Mouse (Mus musculus) heart, postnatal 0 days (tissue): ENCODE results near the gene Prdm10.

Experiments used
- CTCF ChIP-seq: IDR thresholded peaks from 2 replicates; pipeline ENCODE4 v1.5.1; 2016; ENCODE audit warnings: antibody characterized with exemption, control low read depth, low read depth
- EP300 ChIP-seq: IDR thresholded peaks from 2 replicates; pipeline ENCODE4 v1.6.1; 2016; ENCODE audit warnings: antibody characterized with exemption, low read depth

DNA sequence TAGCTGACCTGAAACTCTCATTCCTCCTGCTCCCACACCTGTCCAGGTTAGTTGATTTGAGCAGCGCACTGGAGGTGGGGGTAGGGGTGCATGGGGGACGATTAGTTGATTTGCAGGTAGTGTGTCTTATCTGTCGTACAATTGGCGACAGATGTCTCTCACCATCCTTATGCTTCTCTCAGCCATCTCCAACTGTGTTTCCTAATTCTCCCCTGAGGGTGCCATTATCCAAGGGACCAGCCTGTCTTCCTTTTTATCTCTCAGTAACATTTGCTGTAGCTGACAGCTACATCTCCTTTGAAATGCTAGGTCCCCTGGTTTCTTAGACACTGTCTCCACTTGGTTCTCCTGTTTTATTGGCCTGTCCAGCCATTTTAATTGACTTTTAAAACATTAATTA lies 8.2 kb upstream of the Prdm10 start:
- TF ChIP-seq EP300 (no peak), CTCF (no peak)
